Mouse (Mus musculus): ENCODE measurements around the gene Zfp182. TPM values are rescaled to one million over a fixed set of nuclear protein-coding genes. Genes with fewer than 3 reads are reported as not detected.

The Zfp182 gene
- polyA plus RNA-seq, 1 experiment from 2014 or later = 5.8 TPM

Other genes starting within 250 kb of the Zfp182 start
- 24.8 and 26.1 TPM in 2 replicates for gene Timp1, start 192.2 kb downstream of the Zfp182 start, polyA plus RNA-seq (2015; fragmentation: Nextera tagmentation; extraction: Ambion mirVana)
- gene Syn1, start 141.3 kb downstream of the Zfp182 start, polyA plus RNA-seq (2015; fragmentation: Nextera tagmentation; extraction: Ambion mirVana) = 0.31 TPM in 2 replicates
- 8.0 and 11.9 TPM in 2 replicates for gene Cfp, start 130.8 kb downstream of the Zfp182 start, polyA plus RNA-seq (2015; fragmentation: Nextera tagmentation; extraction: Ambion mirVana)
- gene Elk1, start 111.7 kb downstream of the Zfp182 start, polyA plus RNA-seq (2015; fragmentation: Nextera tagmentation; extraction: Ambion mirVana) = 11.1 and 11.6 TPM in 2 replicates
- 55.3 and 57.8 TPM in 2 replicates for gene Uxt, start 100.3 kb downstream of the Zfp182 start, polyA plus RNA-seq (2015; fragmentation: Nextera tagmentation; extraction: Ambion mirVana)
- not detected in 2 replicates for gene Spaca5, start 6.1 kb upstream of the Zfp182 start, polyA plus RNA-seq (2015; fragmentation: Nextera tagmentation; extraction: Ambion mirVana)
- 0.85 and 1.3 TPM in 2 replicates for gene Zfp300, start 27.2 kb upstream of the Zfp182 start, polyA plus RNA-seq (2015; fragmentation: Nextera tagmentation; extraction: Ambion mirVana)
- gene Ssxa1, start 53.5 kb upstream of the Zfp182 start, polyA plus RNA-seq (2015; fragmentation: Nextera tagmentation; extraction: Ambion mirVana) = not detected in 2 replicates
- not detected in 2 replicates for gene Gm21876, start 113.3 kb upstream of the Zfp182 start, polyA plus RNA-seq (2015; fragmentation: Nextera tagmentation; extraction: Ambion mirVana)

Data from lung, embryonic 16.5 days (tissue).